Mouse (Mus musculus) brain, embryonic 18.5 days (tissue): ENCODE measurements around the gene Smyd3.

Source experiments
- DNase-seq: peaks from one replicate; pipeline ENCODE4 v3.0.0-alpha.2; 2012; ENCODE audit warnings: low read depth, low spot score

Smyd3 gene

GRCm38 (mm10) chr1:179229515-179229914, 288.3 kb downstream of the Smyd3 start:
- no peak for DNase-seq

GRCm38 (mm10) chr1:179220290-179220689, 297.6 kb downstream of the Smyd3 start:
- no peak for DNase-seq

- no peak for DNase-seq
Measured at GRCm38 (mm10) chr1:179218061-179218460, 299.8 kb downstream of the Smyd3 start.

- DNase-seq, result no peak
Measured at GRCm38 (mm10) chr1:179217036-179217435, 300.8 kb downstream of the Smyd3 start.

- DNase-seq, result no peak
Measured at GRCm38 (mm10) chr1:179213381-179213780, 304.5 kb downstream of the Smyd3 start.

- DNase-seq, result no peak
Measured at GRCm38 (mm10) chr1:179212295-179212694, 305.5 kb downstream of the Smyd3 start.

GRCm38 (mm10) chr1:179211313-179211712, 306.5 kb downstream of the Smyd3 start:
- DNase-seq, result no peak

GRCm38 (mm10) chr1:179207846-179208595, 309.8 kb downstream of the Smyd3 start:
- DNase-seq, result no peak

- no peak for DNase-seq
Measured at GRCm38 (mm10) chr1:179207180-179207741, 310.6 kb downstream of the Smyd3 start.

GRCm38 (mm10) chr1:179198517-179199200, 319.2 kb downstream of the Smyd3 start:
- no peak for DNase-seq

GRCm38 (mm10) chr1:179197821-179198516, 319.9 kb downstream of the Smyd3 start:
- DNase-seq, result no peak

GRCm38 (mm10) chr1:179197156-179197555, 320.7 kb downstream of the Smyd3 start:
- DNase-seq, result no peak

- no peak for DNase-seq
Measured at GRCm38 (mm10) chr1:179196422-179196821, 321.4 kb downstream of the Smyd3 start.

- DNase-seq, result no peak
Measured at GRCm38 (mm10) chr1:179192781-179193180, 325.1 kb downstream of the Smyd3 start.

- DNase-seq, result no peak
Measured at GRCm38 (mm10) chr1:179190837-179191236, 327.0 kb downstream of the Smyd3 start.

- no peak for DNase-seq
Measured at GRCm38 (mm10) chr1:179187171-179187570, 330.7 kb downstream of the Smyd3 start.

GRCm38 (mm10) chr1:179184631-179185030, 333.2 kb downstream of the Smyd3 start:
- no peak for DNase-seq

GRCm38 (mm10) chr1:179183499-179183898, 334.3 kb downstream of the Smyd3 start:
- DNase-seq, result no peak

GRCm38 (mm10) chr1:179180546-179180945, 337.3 kb downstream of the Smyd3 start:
- no peak for DNase-seq

- no peak for DNase-seq
Measured at GRCm38 (mm10) chr1:179176861-179177658, 340.8 kb downstream of the Smyd3 start.

GRCm38 (mm10) chr1:179174241-179174640, 343.6 kb downstream of the Smyd3 start:
- DNase-seq, result no peak
